Mouse (Mus musculus) E14TG2a.4 (cell line): ENCODE measurements at regions not wholly inside any gene's neighbourhood (a gene's known extent, or its start where the extent isn't known, plus 50 kb on each side); places are given as distances from the start of the nearest gene placed in this dataset.

Source experiments
- CTCF ChIP-seq: conservative IDR thresholded peaks from 2 replicates; pipeline ENCODE4 v1.5.1; 2014; ENCODE audit warnings: low read length
- NANOG ChIP-seq: IDR thresholded peaks from 2 replicates; pipeline ENCODE4 v1.6.1; 2014; ENCODE audit warnings: borderline replicate concordance, low read length, mixed read lengths
- POU5F1 ChIP-seq: IDR thresholded peaks from 2 replicates; pipeline ENCODE4 v1.6.1; 2014; ENCODE audit warnings: low read length, borderline replicate concordance

DNA sequence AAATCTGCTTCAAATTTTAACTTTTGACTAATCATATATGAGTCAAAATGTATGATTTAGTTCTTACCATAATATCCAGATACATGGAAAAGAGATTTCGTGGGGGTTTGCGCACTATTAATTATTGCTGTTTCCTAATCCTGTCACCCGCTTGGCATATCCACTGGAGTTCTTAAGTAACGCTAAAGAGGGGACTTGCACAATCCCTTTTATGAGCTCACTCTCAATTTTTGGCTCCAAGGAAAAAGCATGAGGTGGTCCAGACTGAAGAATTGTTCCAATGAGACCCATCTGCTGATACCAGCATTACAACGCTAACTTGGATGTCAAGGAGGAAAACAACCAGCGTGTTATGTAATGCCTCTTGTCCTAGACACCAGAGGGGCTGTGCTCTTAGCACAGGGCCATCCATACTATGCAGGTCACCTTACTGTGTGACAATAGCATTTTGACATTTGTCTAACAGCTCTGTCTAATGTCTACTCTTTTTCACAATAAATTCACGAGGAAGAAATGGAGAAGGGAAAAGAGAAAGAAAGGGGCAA, 161.5 kb downstream of the Gipc2 start:
- TF ChIP-seq CTCF (no peak), NANOG (no peak), POU5F1 (no peak)
